Mouse (Mus musculus): ENCODE results near the gene Rgma. TPM values are rescaled to one million over a fixed set of nuclear protein-coding genes. Genes with fewer than 3 reads are reported as not detected.
A peak's percentile ranks its signal among the peaks of the same experiment; 100 is the strongest.

Rgma gene
- total and polyA plus RNA-seq, 2 experiments from 2014 or later, result 36.5 to 139 TPM

- Histone ChIP-seq H3K9ac (replicated peaks; ENCODE audit: low read length) (no peak overlapping the region), H3K4me3 (ENCODE audit: low read length) (no peak overlapping the region), H3K9me3 (ENCODE audit: low read length) (no peaks in the 10 kb centered on the region), H3K27ac (no peak overlapping the region), H3K4me1 (ENCODE audit: insufficient read depth, low read length) (no peaks in the 10 kb centered on the region), H3K4me2 (ENCODE audit: low read depth, low read length) (no peak overlapping the region), H3K27me3 (ENCODE audit: insufficient read depth, low read length) (0 out of 2 replicates have a peak, but pooled peaks cover 2% of the 10 kb centered on the region), H3K36me3 (ENCODE audit: insufficient read depth, low read length) (no peaks in the 10 kb centered on the region)
- DNase-seq (ENCODE audit: low spot score) (no peak), ATAC-seq (no peak)
- no peak for TF ChIP-seq CTCF (IDR thresholded peaks at IDR 0.05; ENCODE audit: low read depth)
- 89% methylated on average over 10 of the region's 10 CpGs for WGBS
These were observed 7.4 kb upstream of the Rgma start for GRCm38 (mm10) chr7:73367681-73368464.

GRCm38 (mm10) chr7:73369992-73370391 lies 5.3 kb upstream of the Rgma start:
- H3K9me3 ChIP-seq (ENCODE audit: low read length), result no peaks in the 10 kb centered on the region
- no peak overlapping the region for H3K4me3 ChIP-seq (ENCODE audit: low read length)
- no peak overlapping the region for H3K4me2 ChIP-seq (ENCODE audit: low read depth, low read length)
- ATAC-seq (no peak), DNase-seq (ENCODE audit: low spot score) (no peak)
- 0 out of 2 replicates have a peak, but pooled peaks cover 2% of the 10 kb centered on the region for H3K27me3 ChIP-seq (ENCODE audit: insufficient read depth, low read length)
- WGBS, result 65% methylated on average over 4 of the region's 4 CpGs
- no peaks in the 10 kb centered on the region for H3K4me1 ChIP-seq (ENCODE audit: insufficient read depth, low read length)
- H3K27ac ChIP-seq, result no peak overlapping the region
- no peak for TF ChIP-seq CTCF (IDR thresholded peaks at IDR 0.05; ENCODE audit: low read depth)
- H3K36me3 ChIP-seq (ENCODE audit: insufficient read depth, low read length), result no peaks in the 10 kb centered on the region
- H3K9ac ChIP-seq (replicated peaks; ENCODE audit: low read length), result no peak overlapping the region

GRCm38 (mm10) chr7:73371587-73372321 lies 3.6 kb upstream of the Rgma start:
- DNase-seq (ENCODE audit: low spot score) (no peak), ATAC-seq (no peak)
- Histone ChIP-seq H3K36me3 (ENCODE audit: insufficient read depth, low read length) (no peaks in the 10 kb centered on the region), H3K4me3 (ENCODE audit: low read length) (peak overlapping the region; percentile 29; the same call in 1 of the 2 replicates), H3K9ac (replicated peaks; ENCODE audit: low read length) (peak overlapping the region; percentile 21), H3K27ac (0 out of 2 replicates have a peak overlapping the region, but pooled peaks have one; percentile 1), H3K4me2 (ENCODE audit: low read depth, low read length) (peak overlapping the region; percentile 52), H3K27me3 (ENCODE audit: insufficient read depth, low read length) (0 out of 2 replicates have a peak, but pooled peaks cover 2% of the 10 kb centered on the region), H3K9me3 (ENCODE audit: low read length) (no peaks in the 10 kb centered on the region), H3K4me1 (ENCODE audit: insufficient read depth, low read length) (no peaks in the 10 kb centered on the region)
- no peak for TF ChIP-seq CTCF (IDR thresholded peaks at IDR 0.05; ENCODE audit: low read depth)
- WGBS, result 56% methylated on average over 10 of the region's 10 CpGs

GRCm38 (mm10) chr7:73372352-73372970 lies 2.8 kb upstream of the Rgma start:
- peak; percentile 46 for TF ChIP-seq CTCF (IDR thresholded peaks at IDR 0.05; ENCODE audit: low read depth)
- ATAC-seq (no peak), DNase-seq (ENCODE audit: low spot score) (peak; percentile 73)
- Histone ChIP-seq H3K4me2 (ENCODE audit: low read depth, low read length) (peak overlapping the region; percentile 52), H3K27ac (peak overlapping the region; percentile 1; the same call in 1 of the 2 replicates), H3K4me3 (ENCODE audit: low read length) (peak overlapping the region; percentile 29), H3K9ac (replicated peaks; ENCODE audit: low read length) (peak overlapping the region; percentile 21), H3K27me3 (ENCODE audit: insufficient read depth, low read length) (0 out of 2 replicates have a peak, but pooled peaks cover 2% of the 10 kb centered on the region), H3K4me1 (ENCODE audit: insufficient read depth, low read length) (no peaks in the 10 kb centered on the region), H3K9me3 (ENCODE audit: low read length) (no peaks in the 10 kb centered on the region), H3K36me3 (ENCODE audit: insufficient read depth, low read length) (no peaks in the 10 kb centered on the region)
- 4% methylated on average over 29 of the region's 29 CpGs for WGBS

GRCm38 (mm10) chr7:73374727-73375126 lies 582 bp upstream of the Rgma start:
- H3K9ac ChIP-seq (replicated peaks; ENCODE audit: low read length), result peak overlapping the region; percentile 88
- peak overlapping the region; percentile 86 for H3K4me3 ChIP-seq (ENCODE audit: low read length)
- ATAC-seq (peak; percentile 85), DNase-seq (ENCODE audit: low spot score) (peak; percentile 87)
- under 1% methylated on average over 14 of the region's 14 CpGs for WGBS
- no peaks in the 10 kb centered on the region for H3K36me3 ChIP-seq (ENCODE audit: insufficient read depth, low read length)
- TF ChIP-seq CTCF (IDR thresholded peaks at IDR 0.05; ENCODE audit: low read depth), result no peak
- peak overlapping the region; percentile 96 for H3K27ac ChIP-seq
- 0 out of 2 replicates have a peak, but pooled peaks cover 2% of the 10 kb centered on the region for H3K27me3 ChIP-seq (ENCODE audit: insufficient read depth, low read length)
- peak overlapping the region; percentile 91 for H3K4me2 ChIP-seq (ENCODE audit: low read depth, low read length)
- H3K4me1 ChIP-seq (ENCODE audit: insufficient read depth, low read length), result no peaks in the 10 kb centered on the region
- no peaks in the 10 kb centered on the region for H3K9me3 ChIP-seq (ENCODE audit: low read length)

Data from hindbrain, postnatal 0 days (tissue).